Mouse (Mus musculus): ENCODE data around the gene Oxsm. TPM values are rescaled to one million over a fixed set of nuclear protein-coding genes. Genes with fewer than 3 reads are reported as not detected.

The Oxsm gene
- 10 to 100 TPM; 20.9 to 26.6 (median 23.5) TPM for total RNA-seq (2022)

- peak; percentile 72 for DNase-seq
These were observed at the start of gene Oxsm, which contains the start of gene Ngly1 for GRCm38 (mm10) chr14:16249171-16249874. Oxsm (minus strand) TSS chr14:16249808. Ngly1 (plus strand) TSS chr14:16249280.

- DNase-seq, result no peak
These were observed 47.3 kb upstream of the Oxsm start for GRCm38 (mm10) chr14:16296816-16297468.

- no peak for DNase-seq
These were observed 44.3 kb upstream of the Oxsm start for GRCm38 (mm10) chr14:16293921-16294320.

- DNase-seq, result no peak
These were observed 43.4 kb upstream of the Oxsm start for GRCm38 (mm10) chr14:16293015-16293414.

- no peak for DNase-seq
These were observed 42.8 kb upstream of the Oxsm start for GRCm38 (mm10) chr14:16292371-16292770.

GRCm38 (mm10) chr14:16283966-16284365 lies 34.4 kb upstream of the Oxsm start:
- no peak for DNase-seq

GRCm38 (mm10) chr14:16279196-16279595 lies 29.6 kb upstream of the Oxsm start:
- no peak for DNase-seq

GRCm38 (mm10) chr14:16273677-16274076 lies 24.1 kb upstream of the Oxsm start:
- DNase-seq, result no peak

GRCm38 (mm10) chr14:16269776-16270175 lies 20.2 kb upstream of the Oxsm start:
- DNase-seq, result no peak

GRCm38 (mm10) chr14:16267028-16267427 lies 17.4 kb upstream of the Oxsm start:
- no peak for DNase-seq

- DNase-seq, result no peak
These were observed 12.3 kb upstream of the Oxsm start for GRCm38 (mm10) chr14:16261869-16262268.

GRCm38 (mm10) chr14:16260541-16260940 lies 10.9 kb upstream of the Oxsm start:
- DNase-seq, result no peak

GRCm38 (mm10) chr14:16256209-16256608 lies 6.6 kb upstream of the Oxsm start:
- DNase-seq, result no peak

GRCm38 (mm10) chr14:16255745-16256144 lies 6.1 kb upstream of the Oxsm start:
- no peak for DNase-seq

GRCm38 (mm10) chr14:16250099-16250498 lies 491 bp upstream of the Oxsm start:
- DNase-seq, result no peak

- DNase-seq, result no peak
These were observed 928 bp downstream of the Oxsm start for GRCm38 (mm10) chr14:16248603-16249157.

- no peak for DNase-seq
These were observed 1.5 kb downstream of the Oxsm start for GRCm38 (mm10) chr14:16248135-16248534.

GRCm38 (mm10) chr14:16246340-16246912 lies 3.2 kb downstream of the Oxsm start:
- DNase-seq, result no peak

GRCm38 (mm10) chr14:16245127-16245526 lies 4.5 kb downstream of the Oxsm start:
- DNase-seq, result no peak

GRCm38 (mm10) chr14:16244370-16244769 lies 5.2 kb downstream of the Oxsm start:
- DNase-seq, result no peak

GRCm38 (mm10) chr14:16243603-16244209 lies 5.9 kb downstream of the Oxsm start:
- no peak for DNase-seq

GRCm38 (mm10) chr14:16242947-16243602 lies 6.5 kb downstream of the Oxsm start:
- peak; percentile 87 for DNase-seq

Data from adrenal gland, adult 8-10 months (tissue).